Mouse (Mus musculus): Measurements from ENCODE around the gene Hpf1. TPM values are rescaled to one million over a fixed set of nuclear protein-coding genes. Genes with fewer than 3 reads are reported as not detected.

Gene Hpf1
- total RNA-seq, 1 experiment from 2014 or later = 107 TPM

Other genes with a start within 250 kb of the Hpf1 start
- 33.5 and 40.9 TPM in 2 replicates for gene Clcn3, start 92.9 kb downstream of the Hpf1 start, total RNA-seq (2017)
- gene Nek1, start 102.8 kb downstream of the Hpf1 start, total RNA-seq (2017) = 24.8 and 26.3 TPM in 2 replicates